Mouse (Mus musculus): ENCODE results near the gene Topors.

GRCm38 (mm10) chr4:40241928-40242327 lies 27.7 kb downstream of the Topors start:
- TF ChIP-seq CTCF (IDR thresholded peaks at IDR 0.05; ENCODE audit: low read depth, low read length) (no peak), POLR2A (IDR thresholded peaks at IDR 0.05; ENCODE audit: borderline replicate concordance, low read depth, low read length) (no peak)
